In the genomic region with DNA sequence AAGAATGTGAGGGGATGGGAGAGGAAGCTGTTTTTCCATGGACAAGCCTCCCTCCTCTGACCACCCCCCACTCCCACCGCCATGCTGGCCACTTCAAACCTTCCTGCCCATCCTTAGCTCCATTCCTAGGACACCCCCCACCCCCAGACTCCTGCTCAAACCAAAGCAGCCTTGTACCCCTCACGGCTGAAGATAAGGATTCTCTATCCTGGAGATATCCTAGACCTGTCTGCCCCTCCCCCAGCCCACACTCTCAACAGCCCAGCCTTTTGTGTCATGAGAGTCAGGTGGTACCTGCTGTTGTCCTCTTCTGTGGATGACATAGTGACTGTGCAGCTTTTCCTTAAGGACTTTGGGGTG, we compare ENCODE assay signal across 9 mouse cellular contexts. TPM values are rescaled to one million over a fixed set of nuclear protein-coding genes. Genes with fewer than 3 reads are reported as not detected.
A peak's percentile ranks its signal among the peaks of the same experiment; 100 is the strongest.
DNase-seq lines count a peak whose midpoint lies in the region; ATAC-seq and TF ChIP-seq lines count a peak whose summit lies in the region.
"Had no signal": no experiment of that assay in that cellular context is flagged by ENCODE, and none has a peak within 500 bp of the region (broad histone marks: within the 10 kb centered on the region; RNA-seq: fewer than 3 reads in every experiment).

No protein-coding gene starts in this region.

- TF ChIP-seq CTCF in olfactory bulb, adult 2 months (IDR thresholded peaks at IDR 0.05; ENCODE audit: insufficient read depth, low read depth, low read length): no peak

- WGBS in heart, embryonic 10.5 days: 16% methylated on average over 2 of the region's 2 CpGs
- 23% methylated on average over 2 of the region's 2 CpGs for WGBS in lung, embryonic 15.5 days
- WGBS in hindbrain, embryonic 15.5 days: 44% methylated on average over 2 of the region's 2 CpGs
- 8% methylated on average over 2 of the region's 2 CpGs for WGBS in olfactory bulb, adult 2 months
- 20% methylated on average over 2 of the region's 2 CpGs for WGBS in liver, embryonic 11.5 days

- peak overlapping the region; percentile 87 for H3K27ac ChIP-seq in heart, embryonic 10.5 days
- peak overlapping the region; percentile 87 for H3K27ac ChIP-seq in lung, embryonic 15.5 days
- peak overlapping the region; percentile 90 for H3K27ac ChIP-seq in hindbrain, embryonic 15.5 days (replicated peaks)
- peak overlapping the region; percentile 97 for H3K27ac ChIP-seq in olfactory bulb, adult 2 months (ENCODE audit: insufficient read depth, low read depth, low read length)
- no peak overlapping the region for H3K27ac ChIP-seq in liver, embryonic 11.5 days (ENCODE audit: low read depth, low read length)
- H3K27ac ChIP-seq: macrophage had no signal

- H3K4me3 ChIP-seq in heart, embryonic 10.5 days: no peak overlapping the region
- H3K4me3 ChIP-seq in lung, embryonic 15.5 days: no peak overlapping the region
- H3K4me3 ChIP-seq in hindbrain, embryonic 15.5 days: no peak overlapping the region
- no peak overlapping the region for H3K4me3 ChIP-seq in olfactory bulb, adult 2 months (ENCODE audit: insufficient read depth, low read depth, low read length)
- no peak overlapping the region for H3K4me3 ChIP-seq in liver, embryonic 11.5 days (ENCODE audit: low read depth, low read length)

- no peak for DNase-seq in heart, embryonic 10.5 days (ENCODE audit: low spot score)
- DNase-seq in heart, adult 8-10 months (ENCODE audit: low spot score): no peak
- no peak for DNase-seq in lung, adult 18-20 months
- DNase-seq in liver, embryonic 11.5 days (ENCODE audit: low spot score): no peak

- no peak overlapping the region for H3K9ac ChIP-seq in lung, embryonic 15.5 days
- H3K9ac ChIP-seq in hindbrain, embryonic 15.5 days: no peak overlapping the region
- no peak overlapping the region for H3K9ac ChIP-seq in liver, embryonic 11.5 days (ENCODE audit: low read depth, low read length)

- H3K9me3 ChIP-seq in heart, embryonic 10.5 days: no peaks in the 10 kb centered on the region
- H3K9me3 ChIP-seq in lung, embryonic 15.5 days: no peaks in the 10 kb centered on the region
- H3K9me3 ChIP-seq in hindbrain, embryonic 15.5 days: no peaks in the 10 kb centered on the region
- H3K9me3 ChIP-seq in liver, embryonic 11.5 days (ENCODE audit: control insufficient read depth, low read length): no peaks in the 10 kb centered on the region

- H3K36me3 ChIP-seq in heart, embryonic 10.5 days: peaks cover 12% of the 10 kb centered on the region
- H3K36me3 ChIP-seq in lung, embryonic 15.5 days: no peaks in the 10 kb centered on the region
- 0 out of 2 replicates have a peak, but pooled peaks cover 3% of the 10 kb centered on the region for H3K36me3 ChIP-seq in hindbrain, embryonic 15.5 days
- H3K36me3 ChIP-seq in liver, embryonic 11.5 days (ENCODE audit: control insufficient read depth, insufficient read depth, low read length): no peaks in the 10 kb centered on the region; the same call in 1 of the 2 replicates

- no peak for TF ChIP-seq POLR2A in olfactory bulb, adult 2 months (IDR thresholded peaks at IDR 0.05; ENCODE audit: insufficient read depth, low read depth, low read length)

- no peaks in the 10 kb centered on the region for H3K27me3 ChIP-seq in heart, embryonic 10.5 days (ENCODE audit: insufficient read depth, poor library complexity, severe bottlenecking)
- H3K27me3 ChIP-seq in lung, embryonic 15.5 days: no peaks in the 10 kb centered on the region
- no peaks in the 10 kb centered on the region for H3K27me3 ChIP-seq in hindbrain, embryonic 15.5 days
- H3K27me3 ChIP-seq in liver, embryonic 11.5 days (replicated peaks; ENCODE audit: control insufficient read depth, insufficient read depth, low read length): no peaks in the 10 kb centered on the region

- no peak for ATAC-seq in lung, embryonic 15.5 days (ENCODE audit: borderline replicate concordance, extremely low read depth, low FRiP score, low TSS enrichment)
- ATAC-seq in hindbrain, embryonic 15.5 days (ENCODE audit: low FRiP score, low read depth): no peak
- ATAC-seq in erythroid progenitor cell, adult 5-6 weeks (replicated peaks; ENCODE audit: low FRiP score, poor library complexity, severe bottlenecking): no peak
- ATAC-seq in liver, embryonic 11.5 days (replicated peaks; ENCODE audit: low FRiP score): no peak

- 0 out of 2 replicates have a peak overlapping the region, but pooled peaks have one; percentile 20 for H3K4me2 ChIP-seq in lung, embryonic 15.5 days
- peak overlapping the region; percentile 19; the same call in 1 of the 2 replicates for H3K4me2 ChIP-seq in hindbrain, embryonic 15.5 days
- no peak overlapping the region for H3K4me2 ChIP-seq in liver, embryonic 11.5 days

- H3K4me1 ChIP-seq in heart, embryonic 10.5 days: peaks cover 77% of the 10 kb centered on the region
- H3K4me1 ChIP-seq in lung, embryonic 15.5 days: peaks cover 44% of the 10 kb centered on the region
- peaks cover 51% of the 10 kb centered on the region for H3K4me1 ChIP-seq in hindbrain, embryonic 15.5 days (replicated peaks)
- H3K4me1 ChIP-seq in olfactory bulb, adult 2 months (ENCODE audit: control insufficient read depth, insufficient read depth, low read length): peaks cover 89% of the 10 kb centered on the region
- H3K4me1 ChIP-seq in liver, embryonic 11.5 days (replicated peaks; ENCODE audit: control insufficient read depth, insufficient read depth, low read length): peaks cover 12% of the 10 kb centered on the region

RNA-seq across cellular contexts. Expression of a gene that starts 10.1 kb away (rescaled TPM):
- polyA plus RNA-seq in heart, embryonic 10.5 days (2016; fragmentation: Nextera tagmentation; extraction: Ambion mirVana): 12.7 and 18.9 TPM in 2 replicates
- total RNA-seq in heart, adult 8-10 months (2022): 1 to 10 TPM; 4.0 to 5.9 (median 4.9) TPM
- polyA plus RNA-seq in lung, embryonic 15.5 days (2015; fragmentation: Nextera tagmentation; extraction: Ambion mirVana): 11.1 and 13.7 TPM in 2 replicates
- polyA plus RNA-seq in hindbrain, embryonic 15.5 days (2015; fragmentation: Nextera tagmentation; extraction: Ambion mirVana): 11.5 and 12.0 TPM in 2 replicates
- not detected in 2 replicates for polyA plus RNA-seq in olfactory bulb, adult 2 months (2012; ENCODE audit: insufficient read depth, insufficient read length, low replicate concordance, missing spikeins)
- 1.8 and 2.1 TPM in 2 replicates for total RNA-seq in erythroid progenitor cell, adult 5-6 weeks (2015; ENCODE audit: low replicate concordance)
- 0.39 and 2.3 TPM in 2 replicates for total RNA-seq in erythroid progenitor cell, adult 5-6 weeks (2017; ENCODE audit: low replicate concordance)
- 16.8 and 21.0 TPM in 2 replicates for polyA plus RNA-seq in liver, embryonic 11.5 days (2014; fragmentation: Nextera tagmentation; extraction: Ambion mirVana)

RNA-seq across cellular contexts. Expression of a gene that starts 15.9 kb away (rescaled TPM):
- 408 and 575 TPM in 2 replicates for polyA plus RNA-seq in heart, embryonic 10.5 days (2016; fragmentation: Nextera tagmentation; extraction: Ambion mirVana)
- 10 to 100 TPM; 57.4 to 70.8 (median 63.8) TPM for total RNA-seq in heart, adult 8-10 months (2022)
- polyA plus RNA-seq in lung, embryonic 15.5 days (2015; fragmentation: Nextera tagmentation; extraction: Ambion mirVana): 252 and 268 TPM in 2 replicates
- polyA plus RNA-seq in hindbrain, embryonic 15.5 days (2015; fragmentation: Nextera tagmentation; extraction: Ambion mirVana): 1,741 and 1,830 TPM in 2 replicates
- 210 and 316 TPM in 2 replicates for polyA plus RNA-seq in olfactory bulb, adult 2 months (2012; ENCODE audit: insufficient read depth, insufficient read length, low replicate concordance, missing spikeins)
- 2.5 and 9.4 TPM in 2 replicates for total RNA-seq in erythroid progenitor cell, adult 5-6 weeks (2015; ENCODE audit: low replicate concordance)
- 5.2 and 10.0 TPM in 2 replicates for total RNA-seq in erythroid progenitor cell, adult 5-6 weeks (2017; ENCODE audit: low replicate concordance)
- 91.3 and 94.1 TPM in 2 replicates for polyA plus RNA-seq in liver, embryonic 11.5 days (2014; fragmentation: Nextera tagmentation; extraction: Ambion mirVana)

RNA-seq across cellular contexts. Expression of a gene that starts 25.0 kb away (rescaled TPM):
- polyA plus RNA-seq in heart, embryonic 10.5 days (2016; fragmentation: Nextera tagmentation; extraction: Ambion mirVana): 43.7 and 47.7 TPM in 2 replicates
- 10 to 100 TPM; 18.9 to 20.1 (median 19.6) TPM for total RNA-seq in heart, adult 8-10 months (2022)
- polyA plus RNA-seq in lung, embryonic 15.5 days (2015; fragmentation: Nextera tagmentation; extraction: Ambion mirVana): 49.4 and 52.2 TPM in 2 replicates
- polyA plus RNA-seq in hindbrain, embryonic 15.5 days (2015; fragmentation: Nextera tagmentation; extraction: Ambion mirVana): 65.1 and 67.8 TPM in 2 replicates
- not detected in 2 replicates for polyA plus RNA-seq in olfactory bulb, adult 2 months (2012; ENCODE audit: insufficient read depth, insufficient read length, low replicate concordance, missing spikeins)
- 5.4 and 6.3 TPM in 2 replicates for total RNA-seq in erythroid progenitor cell, adult 5-6 weeks (2015; ENCODE audit: low replicate concordance)
- total RNA-seq in erythroid progenitor cell, adult 5-6 weeks (2017; ENCODE audit: low replicate concordance): 1.2 and 8.1 TPM in 2 replicates
- 41.0 and 44.7 TPM in 2 replicates for polyA plus RNA-seq in liver, embryonic 11.5 days (2014; fragmentation: Nextera tagmentation; extraction: Ambion mirVana)

RNA-seq across cellular contexts. Expression of a gene that starts 25.0 kb away (rescaled TPM):
- 53.3 and 55.2 TPM in 2 replicates for polyA plus RNA-seq in heart, embryonic 10.5 days (2016; fragmentation: Nextera tagmentation; extraction: Ambion mirVana)
- total RNA-seq in heart, adult 8-10 months (2022): 10 to 100 TPM; 33.7 to 37.7 (median 35.0) TPM
- polyA plus RNA-seq in lung, embryonic 15.5 days (2015; fragmentation: Nextera tagmentation; extraction: Ambion mirVana): 43.7 and 47.9 TPM in 2 replicates
- polyA plus RNA-seq in hindbrain, embryonic 15.5 days (2015; fragmentation: Nextera tagmentation; extraction: Ambion mirVana): 50.7 and 52.9 TPM in 2 replicates
- not detected in 2 replicates for polyA plus RNA-seq in olfactory bulb, adult 2 months (2012; ENCODE audit: insufficient read depth, insufficient read length, low replicate concordance, missing spikeins)
- 8.4 and 22.7 TPM in 2 replicates for total RNA-seq in erythroid progenitor cell, adult 5-6 weeks (2015; ENCODE audit: low replicate concordance)
- total RNA-seq in erythroid progenitor cell, adult 5-6 weeks (2017; ENCODE audit: low replicate concordance): 4.8 and 11.3 TPM in 2 replicates
- 60.3 and 67.7 TPM in 2 replicates for polyA plus RNA-seq in liver, embryonic 11.5 days (2014; fragmentation: Nextera tagmentation; extraction: Ambion mirVana)

Comparison
In these comparisons a context has a peak if more than half of its experiments do, and no peak if none do; other contexts are left out.
1. RNA of a gene that starts 10.1 kb away (polyA plus RNA-seq): 16.8 to 21.0 TPM in liver, embryonic 11.5 days, 12.7 to 18.9 TPM in heart, embryonic 10.5 days, 11.5 to 12.0 TPM in hindbrain, embryonic 15.5 days and 11.1 to 13.7 TPM in lung, embryonic 15.5 days; not detected in olfactory bulb, adult 2 months; every median in the first group is over 10 times any median in the second.